Mouse (Mus musculus) heart, embryonic 14.5 days (tissue): Measurements from ENCODE around the gene Clasrp. TPM values are rescaled to one million over a fixed set of nuclear protein-coding genes. Genes with fewer than 3 reads are reported as not detected.

Source experiments
- ATAC-seq: fragments of 200-750 bp; cut with Nextera tagmentation; 2 replicates; pipeline ENCODE4 v1.8.0; 2017; ENCODE audit warnings: low read depth, moderate TSS enrichment; ENCODE audit not compliant: insufficient number of reproducible peaks, insufficient read depth, low FRiP score
- H3K27ac ChIP-seq, 2 experiments: fragments of 200-500 bp in 1 of 2; fragments of 300-500 bp in 1 of 2; sonication (generic) in 1 of 2; replicated peaks in 1 of 2; 2 replicates each; pipeline ENCODE4 v1.5.1; 2012 to 2014; ENCODE audit warnings: low read depth in 2 of 2, low read length in 2 of 2, control low read depth in 1 of 2, mild to moderate bottlenecking in 1 of 2, mixed read lengths in 1 of 2; ENCODE audit not compliant: control insufficient read depth in 1 of 2, insufficient read depth in 1 of 2
- H3K27me3 ChIP-seq: fragments of 300-500 bp; sonication (generic); 2 replicates; pipeline ENCODE4 v1.6.1; 2014; ENCODE audit warnings: mild to moderate bottlenecking, low read length, control low read depth; ENCODE audit not compliant: control insufficient read depth, insufficient read depth
- H3K36me3 ChIP-seq: fragments of 300-500 bp; sonication (generic); 2 replicates; pipeline ENCODE4 v1.6.1; 2014; ENCODE audit warnings: mild to moderate bottlenecking, control low read depth, low read length, mixed read lengths; ENCODE audit not compliant: control insufficient read depth, insufficient read depth
- H3K4me1 ChIP-seq, 2 experiments: fragments of 200-500 bp in 1 of 2; fragments of 300-500 bp in 1 of 2; sonication (generic) in 1 of 2; 2 replicates each; pipeline ENCODE4 v1.6.1; 2012 to 2014; ENCODE audit warnings: low read length in 2 of 2, control low read depth in 1 of 2, mixed read lengths in 1 of 2; ENCODE audit not compliant: control insufficient read depth in 2 of 2, insufficient read depth in 2 of 2
- H3K4me2 ChIP-seq: fragments of 300-500 bp; sonication (generic); 2 replicates; pipeline ENCODE4 v1.6.1; 2014; ENCODE audit warnings: mild to moderate bottlenecking, low read length
- H3K4me3 ChIP-seq, 2 experiments: fragments of 200-500 bp in 1 of 2; fragments of 300-500 bp in 1 of 2; sonication (generic) in 1 of 2; 2 replicates each; pipeline ENCODE4 v1.5.1; 2012 to 2014; ENCODE audit warnings: low read length in 2 of 2, mild to moderate bottlenecking in 2 of 2, control low read depth in 1 of 2, low read depth in 1 of 2, moderate library complexity in 1 of 2; ENCODE audit not compliant: control insufficient read depth in 1 of 2, insufficient read depth in 1 of 2
- H3K9ac ChIP-seq: fragments of 300-500 bp; sonication (generic); 2 replicates; pipeline ENCODE4 v1.6.1; 2014; ENCODE audit warnings: mild to moderate bottlenecking, low read length
- H3K9me3 ChIP-seq: fragments of 300-500 bp; sonication (generic); 2 replicates; pipeline ENCODE4 v1.6.1; 2016; ENCODE audit warnings: low read length, control low read depth; ENCODE audit not compliant: control insufficient read depth
- WGBS: fragments of 180-500 bp; shearing (Covaris S2); extraction: QIAGEN DNeasy Blood & Tissue Kit; methylation state at CpG from one replicate; pipeline ENCODE4 v1.1.7; 2014; 5-methylcytosine and 5-hydroxymethylcytosine counted together
- polyA plus RNA-seq: library from polyadenylated mRNA; unstranded; fragments of >200 nt; fragmentation: Nextera tagmentation; extraction: Ambion mirVana; gene quantifications from 2 replicates; pipeline ENCODE4 v1.2.1, GENCODE M21; 2014

Clasrp gene
- 26.6 and 29.2 TPM in 2 replicates for polyA plus RNA-seq

- peak within 1 kb of the TSS; percentile 94 for H3K4me2 ChIP-seq
- peaks cover 38% of the 10 kb centered on the region for H3K36me3 ChIP-seq
- peaks cover 6 to 21% of the 10 kb centered on the region in 2 experiments for H3K4me1 ChIP-seq
- H3K9me3 ChIP-seq: no peaks in the 10 kb centered on the region
- WGBS: under 1% methylated on average over 56 of the region's 57 CpGs
- H3K9ac ChIP-seq: peak within 1 kb of the TSS; percentile 95
- peak within 1 kb of the TSS; percentile 32 to 69 for H3K27ac ChIP-seq
- peak within 1 kb of the TSS; percentile 91 to 93 for H3K4me3 ChIP-seq
- no peaks in the 10 kb centered on the region for H3K27me3 ChIP-seq
- ATAC-seq: peak; percentile 87
Measured at GRCm38 (mm10) chr7:19603849-19604605, at the start of gene Clasrp. Gene Clasrp (minus strand): TSS chr7:19604486.

GRCm38 (mm10) chr7:19652614-19653013, 48.3 kb upstream of the Clasrp start:
- Histone ChIP-seq H3K27me3 (no peaks in the 10 kb centered on the region), H3K4me1 (0 out of 4 replicates have a peak, but pooled peaks cover 0 to 4% of the 10 kb centered on the region in 2 experiments), H3K9me3 (no peaks in the 10 kb centered on the region), H3K4me2 (no peak overlapping the region), H3K27ac (0 out of 4 replicates have a peak overlapping the region, but pooled peaks of 1 of the 2 experiments have one; percentile 17), H3K36me3 (peaks cover 83% of the 10 kb centered on the region), H3K9ac (no peak overlapping the region), H3K4me3 (no peak overlapping the region)
- ATAC-seq: no peak
- WGBS: 51% methylated on average over 2 of the region's 2 CpGs

- Histone ChIP-seq H3K9me3 (no peaks in the 10 kb centered on the region), H3K4me1 (0 out of 4 replicates have a peak, but pooled peaks cover 0 to 4% of the 10 kb centered on the region in 2 experiments), H3K4me2 (no peak overlapping the region), H3K27ac (no peak overlapping the region), H3K4me3 (no peak overlapping the region), H3K27me3 (no peaks in the 10 kb centered on the region), H3K36me3 (peaks cover 85% of the 10 kb centered on the region), H3K9ac (no peak overlapping the region)
- WGBS: 80% methylated on average over 6 of the region's 6 CpGs
- ATAC-seq: no peak
Measured at GRCm38 (mm10) chr7:19651063-19651786, 46.9 kb upstream of the Clasrp start.

GRCm38 (mm10) chr7:19641223-19641622, 36.9 kb upstream of the Clasrp start:
- Histone ChIP-seq H3K4me2 (no peak overlapping the region), H3K9ac (no peak overlapping the region), H3K4me1 (peaks cover 0 to 4% of the 10 kb centered on the region in 2 experiments; a peak in 1 of 4 replicates), H3K9me3 (no peaks in the 10 kb centered on the region), H3K27me3 (no peaks in the 10 kb centered on the region), H3K27ac (no peak overlapping the region), H3K36me3 (peaks cover 100% of the 10 kb centered on the region), H3K4me3 (no peak overlapping the region)
- ATAC-seq: no peak
- 86% methylated on average over 4 of the region's 4 CpGs for WGBS

- H3K27ac ChIP-seq: no peak overlapping the region
- peaks cover 0 to 5% of the 10 kb centered on the region in 2 experiments; a peak in 1 of 4 replicates for H3K4me1 ChIP-seq
- peaks cover 85% of the 10 kb centered on the region for H3K36me3 ChIP-seq
- no peaks in the 10 kb centered on the region for H3K27me3 ChIP-seq
- ATAC-seq: no peak
- H3K9me3 ChIP-seq: no peaks in the 10 kb centered on the region
- no peak overlapping the region for H3K4me2 ChIP-seq
- 82% methylated on average over 11 of the region's 11 CpGs for WGBS
- H3K9ac ChIP-seq: no peak overlapping the region
- H3K4me3 ChIP-seq: no peak overlapping the region
Measured at GRCm38 (mm10) chr7:19635074-19635827, 31.0 kb upstream of the Clasrp start.

- no peak overlapping the region for H3K4me2 ChIP-seq
- H3K27me3 ChIP-seq: no peaks in the 10 kb centered on the region
- no peak overlapping the region for H3K27ac ChIP-seq
- 88% methylated on average over 2 of the region's 2 CpGs for WGBS
- no peak overlapping the region for H3K9ac ChIP-seq
- no peak for ATAC-seq
- H3K4me1 ChIP-seq: peaks cover 0 to 5% of the 10 kb centered on the region in 2 experiments; a peak in 1 of 4 replicates
- peaks cover 78% of the 10 kb centered on the region for H3K36me3 ChIP-seq
- H3K9me3 ChIP-seq: no peaks in the 10 kb centered on the region
- H3K4me3 ChIP-seq: no peak overlapping the region
Measured at GRCm38 (mm10) chr7:19634591-19634990, 30.3 kb upstream of the Clasrp start.

- 88% methylated on average over 15 of the region's 15 CpGs for WGBS
- no peak overlapping the region for H3K27ac ChIP-seq
Measured at GRCm38 (mm10) chr7:19633855-19634254, 29.6 kb upstream of the Clasrp start.

More at GRCm38 (mm10) chr7:19633855-19634254, 29.6 kb upstream of the Clasrp start:
- Histone ChIP-seq H3K27me3 (no peaks in the 10 kb centered on the region), H3K36me3 (peaks cover 71% of the 10 kb centered on the region), H3K9ac (no peak overlapping the region), H3K9me3 (no peaks in the 10 kb centered on the region), H3K4me1 (peaks cover 0 to 5% of the 10 kb centered on the region in 2 experiments; a peak in 1 of 4 replicates), H3K4me3 (no peak overlapping the region), H3K4me2 (no peak overlapping the region)
- ATAC-seq: no peak
